Mouse (Mus musculus): ENCODE data around the gene Setdb1.
A peak's percentile ranks its signal among the peaks of the same experiment; 100 is the strongest.

Gene Setdb1

DNA sequence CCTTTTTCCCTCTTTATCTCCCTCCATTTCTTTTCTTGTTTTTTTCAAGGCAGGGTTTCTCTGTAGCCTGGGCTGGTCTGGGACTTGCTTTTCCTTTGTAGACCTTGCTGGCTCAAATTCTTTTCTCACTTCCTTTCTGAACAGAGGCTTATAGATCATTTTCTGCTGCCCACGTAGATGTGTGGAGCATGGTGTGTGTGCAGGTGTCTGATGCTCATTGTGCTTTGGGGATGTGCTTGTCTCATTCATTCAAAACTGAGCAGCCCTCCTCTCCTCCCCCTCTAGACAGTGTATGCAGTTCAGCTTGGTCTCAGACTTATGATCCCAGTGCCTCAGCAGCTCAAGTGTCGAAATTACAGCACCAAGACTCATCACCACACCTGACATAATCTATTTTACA lies 37.9 kb downstream of the Setdb1 start:
- DNase-seq (ENCODE audit: low read depth, low spot score), result peak; percentile 65

DNA sequence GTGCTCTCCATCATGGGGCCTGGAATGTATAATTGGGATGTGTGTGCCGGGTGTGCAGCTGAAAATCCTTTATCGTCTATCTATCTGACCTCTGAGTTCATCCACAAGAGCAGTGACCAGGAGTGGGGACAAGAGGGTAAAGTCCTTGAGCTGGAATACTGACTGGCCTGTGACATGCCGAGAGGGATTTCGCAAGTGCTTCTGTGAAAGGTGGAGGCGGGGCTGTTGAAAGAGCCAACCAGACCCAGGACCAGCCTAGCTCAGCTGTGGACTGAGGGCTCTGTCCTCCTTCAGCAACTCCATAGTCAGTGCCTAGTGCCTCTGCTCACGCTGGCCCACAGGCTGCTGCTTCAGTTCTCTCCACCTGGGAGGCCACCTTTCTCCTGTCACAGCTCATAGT lies 38.5 kb downstream of the Setdb1 start:
- no peak for DNase-seq (ENCODE audit: low read depth, low spot score)

DNA sequence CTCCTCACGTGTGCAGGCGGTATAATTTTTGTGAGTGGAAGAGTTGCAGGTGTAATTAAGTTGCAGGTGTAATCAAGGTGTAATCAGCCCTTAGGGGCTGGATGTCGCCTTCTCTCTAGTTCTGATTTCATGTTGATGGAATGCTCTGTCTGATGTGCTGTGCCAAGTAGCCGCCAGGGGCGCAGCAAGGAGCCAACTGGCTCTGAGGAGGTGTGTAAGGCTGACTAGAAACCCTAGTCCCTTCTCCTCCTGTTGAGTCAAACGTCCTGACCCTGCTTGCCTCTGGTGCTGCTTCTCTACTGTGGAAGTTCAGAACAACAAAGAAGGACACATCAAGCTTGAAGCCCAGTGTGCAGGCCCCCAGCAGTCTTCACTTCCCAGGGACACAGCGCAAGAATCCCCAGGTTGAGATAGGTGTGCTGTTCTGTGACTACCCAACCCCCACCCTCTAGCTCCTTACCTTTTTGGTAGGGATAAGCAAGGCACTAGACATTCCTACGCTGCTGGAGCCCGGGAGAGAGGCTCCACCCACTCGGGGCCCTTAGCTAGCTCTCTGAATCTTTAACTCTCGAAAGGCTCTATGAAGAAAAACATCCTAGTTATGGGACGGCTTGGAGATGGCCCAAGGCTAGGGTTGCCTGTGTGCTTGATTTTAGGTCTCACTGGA lies 39.5 kb downstream of the Setdb1 start:
- DNase-seq (ENCODE audit: low read depth, low spot score), result peak; percentile 80

DNA sequence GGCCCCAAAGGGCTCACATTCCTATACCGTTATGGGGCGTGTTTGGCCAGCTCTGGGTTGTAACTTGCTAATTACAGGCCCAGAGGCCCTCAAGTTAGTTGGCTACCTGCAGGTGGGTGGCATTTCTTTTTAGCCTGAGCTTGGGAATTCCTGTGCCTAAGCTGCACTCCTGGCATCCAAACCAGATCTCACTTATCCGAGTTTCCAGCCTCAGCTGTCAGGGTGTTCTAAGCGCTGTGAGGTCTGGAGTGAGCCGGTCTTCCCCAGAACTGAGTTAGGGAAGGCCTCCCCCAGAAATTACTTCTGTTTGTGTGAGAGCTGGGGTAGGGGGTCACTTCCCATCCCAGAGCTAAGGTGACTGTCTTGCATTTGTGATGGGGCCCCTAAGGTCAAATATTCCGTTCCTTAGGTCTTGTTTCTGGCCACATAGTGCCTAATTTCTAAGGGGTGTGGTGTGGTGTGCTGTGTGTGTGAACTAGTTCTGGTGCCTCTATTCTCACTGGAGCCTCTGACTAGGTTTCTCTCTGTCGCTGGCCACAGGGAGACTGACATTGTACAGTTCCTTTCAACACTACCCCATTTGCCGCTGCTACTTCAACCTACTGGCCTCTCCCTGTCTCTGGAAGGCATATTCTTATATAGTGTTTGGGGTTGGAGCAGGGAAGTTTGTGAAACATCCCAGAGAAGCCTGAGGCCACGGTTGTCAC lies 41.0 kb downstream of the Setdb1 start:
- DNase-seq (ENCODE audit: low read depth, low spot score), result no peak

DNA sequence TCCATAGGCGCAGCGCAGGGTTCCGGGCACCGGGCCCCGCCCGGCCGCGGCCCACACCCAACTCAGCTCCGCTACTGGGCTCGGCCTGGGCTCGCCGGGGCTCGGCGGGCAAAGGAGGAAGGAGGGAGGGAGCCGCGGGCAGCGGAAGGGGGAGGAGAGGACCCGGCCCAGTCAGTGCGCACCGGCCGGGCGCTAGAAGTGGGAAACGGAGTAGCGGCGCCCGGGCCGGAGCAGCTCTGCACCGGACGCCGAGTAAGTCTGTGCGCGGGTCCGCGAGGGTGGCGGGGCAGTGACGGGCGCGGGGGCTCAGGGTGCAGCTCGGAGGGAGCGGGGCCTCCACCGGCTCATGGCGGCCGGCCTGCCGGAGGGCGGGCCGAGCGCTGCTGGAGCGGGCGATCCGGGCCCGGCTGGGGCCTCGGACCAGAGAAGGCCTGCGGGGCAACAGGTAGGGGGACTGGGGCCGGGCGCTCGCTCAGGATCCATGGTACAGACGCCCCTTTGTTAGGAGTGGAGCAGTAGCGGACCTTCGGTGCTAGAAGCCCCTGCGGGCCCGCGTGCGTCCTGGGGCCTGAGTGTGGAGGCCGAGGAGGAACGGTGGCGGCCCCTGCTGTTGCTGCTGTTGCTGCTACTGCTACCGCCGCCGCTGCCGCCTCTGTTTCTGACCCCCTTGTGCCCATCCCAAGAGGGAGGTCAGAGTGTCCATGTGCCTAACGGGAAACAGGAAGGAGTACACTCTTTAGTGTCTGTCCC lies 41.7 kb downstream of the Setdb1 start:
- peak; percentile 93 for DNase-seq (ENCODE audit: low read depth, low spot score)

DNA sequence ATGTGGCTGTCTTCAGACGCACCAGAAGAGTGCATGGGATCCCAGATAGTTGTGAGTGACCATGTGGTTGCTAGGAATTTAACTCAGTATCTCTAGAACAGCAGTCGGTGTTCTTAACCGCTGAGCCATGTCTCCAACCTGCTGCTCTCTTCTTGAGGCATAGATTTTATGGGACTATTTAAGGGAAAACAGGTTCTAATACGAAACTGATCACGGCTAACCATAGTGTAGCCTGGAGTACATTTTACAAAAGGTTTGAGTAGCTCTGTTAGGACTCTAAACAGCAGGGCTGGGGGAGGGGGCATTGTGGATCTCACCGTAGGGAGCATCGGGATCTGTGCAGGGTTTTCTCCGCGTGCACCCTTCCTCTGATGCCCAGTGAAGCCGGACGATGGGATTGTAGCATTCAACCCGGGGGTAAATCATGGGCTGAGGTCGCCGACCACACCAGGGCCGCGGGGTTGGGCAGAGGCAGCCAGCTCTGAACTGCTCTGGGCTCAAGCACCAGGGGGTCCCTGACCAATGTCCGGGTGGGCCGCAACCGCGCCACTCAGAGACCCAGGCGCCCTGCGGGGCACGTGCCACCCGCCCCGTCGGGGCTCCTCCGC lies 42.4 kb downstream of the Setdb1 start, which contains the start of gene Cers2:
Cers2 (plus strand) TSS at position 306 of the 608 bp plus-strand sequence.
- peak; percentile 69 for DNase-seq (ENCODE audit: low read depth, low spot score)

DNA sequence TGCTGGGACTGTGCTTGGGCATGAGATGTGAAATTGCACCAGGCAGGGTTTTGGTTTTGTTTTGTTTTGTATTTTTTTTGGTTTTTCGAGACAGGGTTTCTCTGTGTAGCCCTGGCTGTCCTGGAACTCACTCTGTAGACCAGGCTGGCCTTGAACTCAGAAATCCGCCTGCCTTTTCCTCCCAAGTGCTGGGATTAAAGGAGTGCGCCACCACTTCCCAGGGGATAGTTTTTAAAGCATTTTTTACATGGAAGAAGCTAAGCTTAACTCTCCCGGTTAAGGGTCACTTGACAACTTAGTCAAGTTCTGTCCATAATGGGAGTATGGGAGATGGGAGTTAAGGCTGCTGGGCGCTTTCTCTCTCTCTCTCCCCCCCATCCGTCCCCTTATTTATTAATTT lies 42.9 kb downstream of the Setdb1 start:
- DNase-seq (ENCODE audit: low read depth, low spot score), result no peak

DNA sequence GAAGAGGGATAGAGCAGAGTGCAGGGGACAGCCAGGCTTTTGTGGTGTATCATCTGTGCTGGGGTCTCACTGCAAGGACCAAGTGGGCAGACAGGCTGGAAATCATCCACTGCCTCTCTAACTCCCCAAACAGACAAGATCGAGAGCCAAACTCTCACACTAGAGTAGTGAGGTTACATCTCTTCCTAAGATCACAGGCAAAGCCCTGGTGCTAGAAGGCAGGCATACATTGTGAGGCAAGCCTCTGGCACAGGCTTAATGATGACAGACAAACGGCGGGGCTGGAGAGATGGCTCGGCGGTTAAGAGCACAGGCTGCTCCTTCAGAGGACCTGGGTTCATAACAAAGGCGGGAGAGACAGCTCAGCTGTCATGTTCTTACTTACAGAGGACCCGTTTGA lies 43.5 kb downstream of the Setdb1 start:
- peak; percentile 74 for DNase-seq (ENCODE audit: low read depth, low spot score)

DNA sequence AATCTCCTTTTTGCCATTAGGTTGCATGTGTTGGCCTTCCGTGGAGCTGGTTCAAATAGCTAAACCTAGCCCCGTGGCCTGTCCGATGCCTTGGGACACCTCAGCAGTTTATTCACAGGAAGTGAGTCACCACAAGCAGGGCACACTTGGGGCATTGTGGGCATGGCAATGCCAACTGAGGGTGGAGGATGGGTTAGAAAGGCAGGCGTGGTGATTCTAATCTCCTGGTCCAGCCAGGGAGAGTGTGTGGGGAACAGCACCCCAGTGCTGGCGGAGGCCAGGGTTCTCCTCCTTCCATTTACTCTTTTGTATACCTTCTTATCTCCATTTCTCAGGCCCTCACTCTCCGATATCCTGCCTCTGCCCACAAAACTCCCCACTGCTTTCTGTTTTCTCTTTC lies 44.4 kb downstream of the Setdb1 start:
- peak; percentile 63 for DNase-seq (ENCODE audit: low read depth, low spot score)

DNA sequence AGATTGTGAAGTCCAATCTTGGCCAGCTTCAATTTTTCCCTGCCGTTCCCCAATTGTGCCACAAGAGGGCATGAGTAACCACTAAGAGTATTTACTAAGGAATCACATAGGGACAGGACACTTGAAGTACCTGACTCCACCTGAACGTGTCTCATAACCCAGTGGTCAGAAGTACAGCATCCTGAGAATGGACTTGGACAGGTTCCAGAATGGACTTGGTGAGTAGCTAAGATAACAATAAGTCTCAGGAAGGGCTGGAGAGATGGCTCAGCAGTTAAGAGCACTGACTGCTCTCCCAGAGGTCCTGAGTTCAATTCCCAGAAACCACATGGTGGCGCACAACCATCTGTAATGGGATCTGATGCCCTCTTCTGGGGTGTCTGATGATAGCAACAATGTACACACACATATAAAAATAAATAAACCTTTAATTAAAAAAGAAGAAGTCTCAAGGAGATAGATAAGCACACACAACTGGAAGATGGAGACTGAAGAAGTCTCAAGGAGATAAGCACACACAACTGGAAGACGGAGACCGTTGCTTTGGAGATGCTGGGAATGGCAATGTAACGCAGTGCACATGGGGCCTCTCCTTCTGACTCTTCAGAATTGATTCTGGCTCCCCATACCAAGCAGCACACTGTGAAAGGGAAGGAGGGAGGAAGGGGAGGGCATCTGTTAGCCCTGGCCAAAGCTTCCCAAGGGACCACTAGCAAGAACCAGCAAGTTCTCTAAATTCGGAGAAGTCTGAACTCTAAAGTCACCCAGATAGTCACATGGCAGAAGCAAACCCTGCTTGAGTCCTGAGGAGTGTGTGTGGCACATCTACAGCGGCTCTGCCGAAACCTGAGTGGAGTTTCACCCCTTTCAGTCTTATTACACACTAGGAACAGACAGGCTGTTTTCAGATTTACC lies 45.8 kb downstream of the Setdb1 start:
- peak; percentile 86 for DNase-seq (ENCODE audit: low read depth, low spot score)

DNA sequence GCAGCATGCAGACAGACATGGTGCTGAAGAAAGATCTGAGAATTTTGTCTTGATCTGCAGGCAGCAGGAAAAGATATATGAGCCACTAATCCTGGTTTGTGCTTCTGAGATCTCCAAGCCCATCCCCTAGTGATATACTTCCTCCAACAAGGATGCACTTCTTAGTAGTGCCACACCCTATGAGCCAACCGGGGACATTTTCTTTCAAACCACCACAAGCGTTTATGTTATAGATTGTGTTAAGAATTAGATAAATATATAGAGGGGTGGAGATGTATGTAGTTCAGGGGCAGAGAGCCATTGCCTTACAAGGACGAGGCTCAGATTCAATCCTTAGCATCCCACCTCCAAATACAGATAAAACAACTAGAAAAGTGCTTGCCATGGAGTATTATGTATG lies 46.5 kb downstream of the Setdb1 start:
- no peak for DNase-seq (ENCODE audit: low read depth, low spot score)

DNA sequence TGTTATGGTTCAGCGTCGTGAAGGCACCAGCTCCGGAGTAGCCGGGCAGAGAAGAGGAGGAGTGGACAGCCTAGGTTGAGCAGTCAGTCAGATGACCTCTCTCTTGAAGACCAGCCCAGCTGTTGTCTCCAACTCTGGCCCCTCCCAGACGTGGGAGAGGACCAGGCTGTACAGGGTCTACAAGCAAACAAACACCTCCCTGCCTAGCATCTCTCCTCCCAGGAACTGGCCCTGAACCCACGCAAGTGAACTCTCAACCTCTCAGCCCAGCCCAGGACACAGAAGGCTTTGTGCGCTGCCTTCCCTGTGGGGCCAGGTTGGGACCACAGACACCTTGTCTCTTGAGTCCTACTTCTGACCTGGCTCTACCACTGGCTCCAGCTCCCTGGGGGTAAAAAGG lies 49.9 kb downstream of the Setdb1 start, which contains the start of gene Anxa9:
Anxa9 (minus strand) TSS at position 77 of the 400 bp plus-strand sequence.
- DNase-seq (ENCODE audit: low read depth, low spot score), result no peak

DNA sequence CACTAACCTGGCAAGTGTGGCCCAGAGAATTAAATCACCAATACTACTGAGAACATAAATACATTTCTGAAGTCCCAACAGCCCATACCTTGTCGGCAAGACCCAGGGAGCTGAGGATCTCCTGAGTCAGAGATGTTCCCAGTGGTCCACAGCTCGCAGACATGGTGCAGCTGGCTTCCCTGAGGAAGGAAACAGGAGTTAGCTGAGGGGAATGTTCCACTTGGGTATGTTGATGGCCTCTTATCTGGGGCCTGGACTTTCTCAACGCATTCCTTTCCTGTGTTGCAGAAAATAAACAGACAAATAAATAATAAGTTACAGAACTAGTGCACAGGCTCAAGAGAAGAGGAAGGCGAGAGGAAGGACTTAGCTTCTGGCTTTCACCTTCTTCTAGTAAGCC lies 50.8 kb downstream of the Setdb1 start:
- DNase-seq (ENCODE audit: low read depth, low spot score), result no peak

DNA sequence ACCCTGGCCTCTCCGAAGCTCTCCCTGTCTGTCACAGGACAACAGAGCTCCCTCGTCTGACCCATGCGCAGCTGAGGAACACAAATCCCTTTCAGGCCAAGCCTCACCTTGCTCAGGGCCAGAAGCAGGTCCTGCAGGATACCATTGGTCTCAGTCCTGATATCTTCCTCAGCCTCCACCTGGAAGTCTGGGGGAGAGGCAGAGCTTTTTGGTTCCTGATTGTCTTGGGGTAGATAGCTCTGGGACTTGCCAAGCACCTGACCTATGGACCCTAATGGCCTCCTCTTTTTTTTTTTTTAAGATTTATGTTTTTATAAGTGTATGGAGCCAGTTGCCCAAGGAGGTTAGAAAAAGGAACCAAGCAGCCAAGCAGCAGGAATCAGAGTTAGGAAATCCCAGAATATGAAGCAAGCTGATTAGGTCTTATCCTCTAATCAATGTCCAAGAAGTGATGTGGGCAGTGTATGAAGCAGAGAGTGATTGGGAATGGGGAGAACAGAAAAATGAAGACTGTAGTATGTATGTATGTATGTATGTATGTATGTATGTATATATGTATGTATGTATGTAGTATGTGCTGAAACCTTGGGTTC lies 55.7 kb downstream of the Setdb1 start:
- DNase-seq (ENCODE audit: low read depth, low spot score), result no peak

DNA sequence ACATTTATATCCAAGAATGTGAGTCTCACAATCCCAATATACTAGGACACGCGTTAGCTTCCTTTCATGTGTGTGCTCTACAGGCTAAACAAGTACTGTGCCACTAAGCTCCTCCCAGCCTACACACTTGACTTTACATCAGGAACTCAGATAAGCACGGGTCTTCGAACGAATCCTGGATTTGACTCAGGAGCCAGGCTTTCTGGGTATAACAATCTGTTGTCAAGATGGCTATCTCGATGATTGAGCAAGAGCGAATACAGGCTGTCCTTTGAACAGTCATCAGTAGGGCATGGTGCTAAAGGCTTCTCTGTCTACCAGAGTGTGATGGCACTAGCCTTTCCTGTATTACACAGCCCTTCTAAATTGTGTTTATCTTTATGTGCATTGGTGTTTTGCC lies 59.0 kb downstream of the Setdb1 start:
- DNase-seq (ENCODE audit: low read depth, low spot score), result no peak

DNA sequence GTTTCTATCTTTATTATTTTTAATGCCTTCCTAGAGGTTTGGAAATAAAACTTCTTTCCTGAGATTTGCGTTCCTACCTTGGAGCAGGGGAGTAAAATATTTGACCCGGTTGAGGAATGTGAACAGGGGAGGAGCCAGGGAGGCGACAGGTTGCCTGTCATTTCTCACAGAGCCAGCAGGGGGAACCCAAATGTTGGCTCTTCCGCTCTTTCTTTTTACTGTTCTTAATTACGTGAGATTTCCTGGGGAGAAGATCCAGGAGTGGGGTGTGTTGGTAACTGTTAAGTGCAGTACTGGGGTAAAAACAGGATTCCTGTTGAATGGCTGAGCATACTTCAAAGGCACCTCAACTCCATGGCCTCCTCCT lies 60.9 kb downstream of the Setdb1 start:
- peak; percentile 44 for DNase-seq (ENCODE audit: low read depth, low spot score)

DNA sequence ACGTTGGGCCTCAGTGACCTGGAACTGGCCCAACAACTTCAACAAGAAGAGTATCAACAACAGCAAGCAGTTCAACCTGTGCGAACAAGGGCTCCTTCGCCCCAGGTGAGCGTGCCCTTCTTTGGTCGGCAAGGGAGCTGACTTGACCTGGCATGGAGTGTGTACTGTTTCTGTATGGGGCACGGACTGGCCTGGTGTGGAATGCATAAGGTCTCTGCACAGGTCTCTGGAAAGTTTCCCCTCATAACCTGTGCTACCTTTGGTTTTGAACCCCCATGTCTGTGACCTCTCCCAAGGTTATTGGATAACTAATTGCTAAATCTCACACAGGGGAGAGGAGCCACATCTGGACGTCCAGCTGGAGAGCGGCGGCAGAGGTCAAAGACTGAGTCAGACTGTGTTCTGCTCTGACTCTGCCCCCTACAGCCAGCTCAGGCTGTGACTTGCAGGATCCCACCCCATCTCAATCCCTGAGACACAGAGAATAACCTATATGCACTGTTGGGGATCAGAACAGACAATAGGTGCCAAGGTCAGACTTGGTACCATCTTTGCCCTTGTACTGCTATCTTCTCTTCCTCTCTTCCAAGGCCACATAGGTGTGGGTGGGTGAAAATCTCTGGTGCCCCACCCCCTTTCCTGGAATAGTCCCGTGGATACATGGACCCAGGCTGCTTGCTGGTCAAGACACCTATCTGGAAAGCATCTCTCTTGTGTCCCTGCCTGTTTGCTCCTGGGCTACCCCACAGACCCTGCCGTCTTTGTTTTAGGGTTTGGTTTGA lies 61.5 kb downstream of the Setdb1 start:
- DNase-seq (ENCODE audit: low read depth, low spot score), result no peak

DNA sequence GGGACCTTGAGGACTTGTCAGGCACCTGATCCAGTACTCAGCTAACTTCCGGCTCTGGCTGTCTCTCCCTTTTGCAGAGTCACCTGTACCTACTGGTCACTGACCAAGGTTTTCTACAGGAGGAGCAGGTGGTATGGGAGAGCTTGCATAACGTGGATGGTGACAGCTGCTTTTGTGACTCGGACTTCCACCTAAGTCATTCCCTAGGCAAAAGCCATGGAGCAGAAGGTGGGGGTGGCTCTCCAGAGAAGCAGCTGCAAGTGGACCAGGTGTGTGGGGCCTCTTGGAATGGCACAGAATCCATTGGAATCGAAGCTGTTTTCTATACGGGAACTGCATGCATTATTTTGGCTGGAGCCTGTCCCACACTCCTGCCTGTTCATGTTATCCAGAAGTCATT lies 62.3 kb downstream of the Setdb1 start:
- no peak for DNase-seq (ENCODE audit: low read depth, low spot score)

DNA sequence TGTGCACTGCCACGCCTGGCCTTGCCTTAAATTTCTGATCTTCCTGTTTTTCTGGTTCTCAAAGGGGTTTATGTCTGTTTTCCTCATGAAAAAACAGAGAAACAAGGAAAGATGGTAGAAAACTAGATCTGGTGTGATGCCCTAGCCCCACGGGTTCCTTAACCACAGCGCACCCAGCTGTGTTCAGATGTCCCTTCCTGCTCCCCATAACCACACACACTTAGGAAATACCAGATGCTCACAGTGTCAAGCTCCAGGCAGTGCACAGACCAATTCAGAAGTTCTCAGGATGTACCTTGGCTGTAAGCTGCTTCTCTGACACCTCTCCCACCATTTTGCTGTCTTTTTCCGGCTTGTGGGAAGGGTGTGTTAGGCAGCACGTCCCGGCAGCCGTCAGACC lies 62.7 kb downstream of the Setdb1 start:
- no peak for DNase-seq (ENCODE audit: low read depth, low spot score)

DNA sequence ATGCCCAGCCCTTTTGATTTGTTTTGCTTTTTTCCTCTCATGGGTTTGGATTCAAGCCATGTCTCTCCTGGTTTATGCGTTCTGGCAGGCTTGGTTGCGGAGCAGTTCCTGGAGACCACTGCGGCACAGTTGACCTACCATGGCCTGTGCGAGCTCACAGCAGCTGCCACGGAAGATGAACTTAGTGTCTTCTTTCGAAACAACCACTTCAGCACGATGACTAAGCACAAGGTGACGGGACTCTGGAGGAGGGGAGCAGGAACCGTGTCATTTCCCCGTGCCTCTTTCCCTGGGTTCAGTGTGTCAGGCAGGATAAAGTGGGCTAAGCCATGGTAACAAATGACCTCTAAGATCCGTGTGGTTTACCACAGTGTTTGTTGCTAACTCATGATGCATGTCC lies 63.5 kb downstream of the Setdb1 start:
- DNase-seq (ENCODE audit: low read depth, low spot score), result no peak

Measured in A20 (cell line).